Mouse (Mus musculus): ENCODE results near the gene Hist2h2aa2.
A peak's percentile ranks its signal among the peaks of the same experiment; 100 is the strongest.
"Not testable (repeated sequence)": the region's sequence is repeated elsewhere in the genome, so short reads cannot be mapped to it uniquely, and the experiment has no call there.

The Hist2h2aa2 gene

DNA sequence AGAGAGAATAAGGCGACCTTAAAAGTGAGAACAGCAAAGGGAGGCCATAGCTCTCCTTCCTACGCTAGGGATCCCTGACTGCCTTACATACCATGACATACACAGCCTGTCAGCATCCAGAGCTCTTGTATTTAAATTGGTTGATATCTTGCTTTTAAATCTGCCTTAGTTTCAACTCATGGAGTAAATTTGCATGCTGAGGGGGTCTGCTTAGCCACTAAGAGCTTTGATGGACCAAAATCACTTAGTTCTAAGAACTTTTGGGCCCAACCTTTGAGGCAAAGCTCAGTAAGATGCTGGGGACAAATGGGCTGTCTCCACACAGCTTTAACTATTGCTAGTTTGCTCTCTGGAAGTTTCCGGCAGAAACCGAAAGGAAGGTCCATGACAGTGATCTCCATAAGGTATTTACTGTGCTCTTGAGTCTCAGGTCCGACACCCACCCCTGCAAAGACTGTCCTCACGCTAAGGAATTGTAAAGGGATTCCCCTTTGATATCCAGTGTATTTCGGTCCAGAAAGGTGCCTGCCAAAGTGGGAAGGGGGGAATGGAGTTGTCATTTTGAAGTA lies 2.7 kb downstream of the Hist2h2aa2 start:
- DNase-seq (ENCODE audit: extremely low spot score, low spot score): peak; percentile 59

DNA sequence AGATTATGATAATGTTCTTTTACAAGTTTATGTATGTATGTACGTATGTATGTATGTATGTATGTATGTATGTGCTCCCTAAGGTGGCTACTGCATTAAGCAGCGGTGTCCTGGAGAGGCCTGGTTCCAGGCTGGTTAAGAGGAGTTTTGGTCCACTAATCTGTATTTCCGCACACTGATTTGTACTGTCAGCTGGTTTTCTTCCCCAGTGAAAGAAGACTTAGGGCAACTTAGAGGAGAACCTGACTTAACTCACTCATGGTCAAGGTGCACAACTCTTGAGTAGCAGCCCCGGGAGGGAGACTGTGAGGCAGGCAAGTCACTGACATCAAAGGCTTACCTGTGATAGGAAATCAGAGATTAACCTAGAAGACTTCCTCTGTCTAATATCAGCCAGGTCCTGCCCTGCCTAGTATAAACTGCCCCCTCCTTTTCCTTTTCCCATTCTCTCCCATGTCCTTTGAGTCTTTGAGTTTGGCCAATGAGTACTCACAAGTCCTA lies 3.2 kb downstream of the Hist2h2aa2 start:
- no peak for DNase-seq (ENCODE audit: extremely low spot score, low spot score)

DNA sequence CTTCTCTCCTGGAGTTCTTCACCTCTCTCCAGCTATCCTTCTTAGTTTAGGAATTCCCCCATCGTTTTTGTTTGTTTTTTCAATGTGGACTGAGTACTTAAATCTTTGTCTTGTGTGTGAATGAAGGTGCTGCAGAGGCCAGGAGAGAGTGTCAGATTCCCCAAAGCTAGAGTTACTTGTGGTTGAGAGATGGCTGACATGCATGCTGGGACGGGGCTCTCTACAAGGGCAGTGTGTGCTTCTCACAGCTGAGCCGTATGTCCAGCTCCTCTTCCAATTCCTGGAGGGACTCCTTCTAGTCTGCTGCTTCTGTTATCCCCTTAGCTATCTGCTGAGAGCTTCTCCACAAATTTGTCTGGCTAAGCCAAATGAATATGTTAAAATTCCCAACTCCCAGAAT lies 4.2 kb downstream of the Hist2h2aa2 start:
- DNase-seq (ENCODE audit: extremely low spot score, low spot score): no peak

DNA sequence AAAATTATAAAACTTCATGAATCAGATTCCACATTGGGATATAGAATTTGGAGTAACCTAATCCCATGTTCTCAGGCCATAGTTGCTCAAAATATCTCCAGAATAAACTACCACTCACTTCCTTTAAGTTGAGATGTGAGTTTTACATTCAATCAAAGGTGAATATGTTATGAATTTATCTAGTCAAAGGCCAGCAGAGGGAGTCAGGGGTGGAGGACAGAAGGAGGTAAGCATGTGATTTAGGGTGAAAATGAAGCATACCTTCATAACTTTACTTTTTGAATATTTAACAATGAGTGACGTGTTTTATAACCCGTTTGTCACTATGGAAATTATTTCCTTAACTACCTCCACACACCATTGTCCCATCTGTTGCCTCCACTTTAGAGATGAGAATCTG lies 5.2 kb downstream of the Hist2h2aa2 start:
- no peak for DNase-seq (ENCODE audit: extremely low spot score, low spot score)

DNA sequence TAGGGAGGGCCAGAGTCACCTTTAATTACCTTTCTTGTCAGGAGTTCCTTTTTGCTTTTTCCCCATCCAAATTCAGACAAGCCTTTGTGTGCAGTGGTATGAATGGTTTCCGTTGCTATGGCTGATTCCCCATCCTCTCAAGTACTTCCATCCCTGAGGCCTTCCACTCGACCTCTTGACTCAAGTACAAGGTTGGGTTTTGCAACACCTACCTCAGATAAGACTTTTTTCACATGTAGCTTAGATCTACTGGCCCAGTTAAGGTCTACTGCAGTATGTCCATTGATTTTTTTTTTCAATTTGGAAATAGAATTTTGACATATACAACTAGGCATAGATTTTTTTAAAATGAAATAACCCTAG lies 8.3 kb downstream of the Hist2h2aa2 start:
- DNase-seq (ENCODE audit: extremely low spot score, low spot score): no peak

DNA sequence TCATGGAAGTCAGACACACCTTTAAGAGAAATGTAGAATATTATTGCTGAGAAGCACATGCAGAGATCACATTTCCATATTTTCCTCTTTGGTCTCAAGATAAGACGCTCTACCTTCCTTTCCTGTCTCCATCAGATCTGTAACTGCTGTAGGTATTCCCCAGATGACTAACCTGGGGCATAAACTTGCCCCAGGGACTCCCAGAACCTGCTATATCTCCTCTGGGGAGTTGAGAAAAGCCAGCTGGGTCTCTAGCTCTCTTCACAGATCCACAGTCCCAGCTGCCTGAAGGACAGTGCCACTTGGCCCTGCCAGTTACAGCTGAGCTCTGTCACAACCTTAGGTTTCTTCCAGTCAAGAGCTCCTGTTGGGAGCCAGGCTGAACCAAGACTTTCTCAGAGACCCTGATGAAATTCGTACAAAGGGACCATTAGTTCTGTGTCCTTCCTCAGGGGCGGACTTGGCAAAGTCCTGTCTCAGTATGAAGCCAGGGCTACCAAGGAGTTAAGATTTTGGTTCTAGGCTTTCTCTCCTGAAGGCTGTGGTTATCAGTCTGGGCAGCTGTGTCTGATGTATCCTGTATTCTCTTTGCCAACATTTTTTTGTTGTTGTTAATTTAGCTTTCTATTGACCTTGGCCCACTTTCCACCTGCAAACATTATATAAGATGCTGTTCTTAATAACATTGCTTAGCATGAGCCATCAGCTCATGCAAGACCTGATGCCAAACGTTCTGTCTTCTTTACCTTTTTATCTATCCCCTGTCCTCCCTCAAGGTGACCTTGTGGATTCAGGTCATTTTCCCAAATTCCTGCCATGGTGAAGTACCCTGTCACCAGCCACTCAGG lies 8.9 kb downstream of the Hist2h2aa2 start:
- DNase-seq (ENCODE audit: extremely low spot score, low spot score): no peak

DNA sequence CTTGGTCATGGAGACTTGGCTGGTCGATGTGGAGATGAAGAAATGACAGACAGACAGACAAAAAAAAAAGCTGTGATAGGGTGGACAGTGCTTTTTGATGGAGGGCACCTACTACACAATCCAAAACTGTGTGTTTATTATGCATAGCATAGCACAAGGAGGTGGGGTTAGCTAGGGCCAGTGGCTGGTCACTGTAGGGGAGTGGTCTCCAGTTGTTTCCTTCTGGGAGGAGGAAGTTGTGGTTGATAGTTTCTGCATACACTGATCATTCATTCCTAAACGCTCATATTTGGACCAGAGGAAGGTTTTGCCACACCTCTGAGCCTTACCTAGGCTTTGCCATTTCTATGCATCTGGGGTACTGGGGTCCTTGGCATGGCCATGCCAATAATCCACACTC lies 9.7 kb downstream of the Hist2h2aa2 start:
- DNase-seq (ENCODE audit: extremely low spot score, low spot score): no peak

DNA sequence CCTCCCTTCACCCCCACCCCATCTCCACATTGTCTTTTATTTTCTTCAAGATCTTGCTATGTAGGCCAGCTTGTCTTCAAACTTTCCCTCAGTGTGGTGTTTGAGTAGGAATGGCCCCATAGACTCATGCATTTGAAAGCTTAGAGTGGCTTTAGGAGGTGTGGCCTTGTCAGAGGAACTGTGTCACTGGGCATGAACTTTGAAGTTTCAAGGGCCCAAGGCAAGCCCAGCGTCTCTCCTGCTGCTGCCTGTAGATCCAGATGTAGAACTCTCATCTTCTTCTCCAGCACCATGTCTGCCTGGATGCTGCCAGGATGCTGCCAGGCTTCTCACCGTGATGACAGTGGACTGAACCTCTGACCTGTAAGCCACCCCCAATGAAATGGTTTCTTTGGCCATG lies 11.2 kb downstream of the Hist2h2aa2 start:
- DNase-seq (ENCODE audit: extremely low spot score, low spot score): no peak

DNA sequence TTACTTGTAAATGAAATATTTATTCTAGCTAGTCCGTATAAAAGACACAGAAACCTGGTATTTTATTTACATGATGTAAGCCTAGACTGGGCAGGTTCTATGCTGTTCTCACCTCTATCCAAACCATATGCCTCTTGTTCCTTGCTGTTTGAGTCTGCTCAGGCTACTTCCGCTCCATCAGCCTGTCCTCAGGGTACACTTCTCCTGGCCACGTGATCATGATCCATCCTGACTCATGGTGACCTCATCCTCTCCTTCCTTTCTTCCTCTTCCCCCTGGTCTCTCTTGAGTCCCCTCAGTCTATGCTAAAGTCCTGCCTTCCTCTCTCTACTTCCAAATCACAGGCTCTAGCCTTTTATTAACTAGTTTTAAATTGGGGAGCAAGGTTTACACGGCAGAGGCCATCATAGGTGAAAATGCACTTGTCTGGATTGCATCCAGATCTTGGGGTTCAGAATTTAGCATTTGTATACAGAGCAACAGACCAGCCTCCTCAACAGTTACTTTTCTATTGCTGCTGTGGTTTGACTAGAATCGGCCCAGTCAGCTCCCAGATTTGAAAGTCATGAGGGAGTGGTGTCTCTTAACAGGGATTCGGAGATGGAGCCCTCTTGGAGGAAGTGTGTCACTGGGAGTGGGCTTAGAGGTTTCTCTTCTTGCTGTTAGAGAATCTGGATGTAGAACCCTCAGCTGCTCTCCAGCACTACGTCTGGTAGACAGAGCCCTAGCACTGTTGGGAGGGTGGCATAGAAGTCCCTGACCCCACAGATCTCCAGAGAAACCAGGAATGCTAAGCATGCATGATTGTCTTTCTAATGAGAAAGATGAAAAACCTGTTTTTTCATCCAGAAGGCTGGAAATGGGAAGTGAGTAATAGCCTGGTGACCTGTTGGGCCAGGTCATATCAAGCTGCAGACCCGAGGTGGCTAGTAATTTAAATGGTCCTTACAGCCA lies 13.1 kb downstream of the Hist2h2aa2 start:
- no peak for DNase-seq (ENCODE audit: extremely low spot score, low spot score)

DNA sequence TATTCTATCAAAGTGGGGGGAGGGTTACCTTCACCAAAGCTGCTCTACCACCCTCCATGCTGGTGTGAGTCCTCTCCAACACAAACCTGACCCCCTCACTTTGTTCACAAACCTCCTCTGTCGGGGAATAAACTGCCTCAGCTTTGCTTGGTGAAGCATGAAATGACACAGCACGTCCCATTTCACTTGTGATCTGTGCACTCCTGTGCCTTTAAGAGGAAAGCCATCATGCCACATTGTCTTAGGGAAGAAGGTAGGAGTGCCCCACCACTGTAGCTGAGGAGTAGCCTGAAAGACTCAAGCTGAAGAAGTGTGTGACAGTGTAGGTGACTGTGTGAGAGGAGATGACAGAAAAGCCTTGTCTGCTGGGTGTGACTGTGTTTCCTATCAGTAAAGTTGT lies 14.7 kb downstream of the Hist2h2aa2 start:
- DNase-seq (ENCODE audit: extremely low spot score, low spot score): no peak

DNA sequence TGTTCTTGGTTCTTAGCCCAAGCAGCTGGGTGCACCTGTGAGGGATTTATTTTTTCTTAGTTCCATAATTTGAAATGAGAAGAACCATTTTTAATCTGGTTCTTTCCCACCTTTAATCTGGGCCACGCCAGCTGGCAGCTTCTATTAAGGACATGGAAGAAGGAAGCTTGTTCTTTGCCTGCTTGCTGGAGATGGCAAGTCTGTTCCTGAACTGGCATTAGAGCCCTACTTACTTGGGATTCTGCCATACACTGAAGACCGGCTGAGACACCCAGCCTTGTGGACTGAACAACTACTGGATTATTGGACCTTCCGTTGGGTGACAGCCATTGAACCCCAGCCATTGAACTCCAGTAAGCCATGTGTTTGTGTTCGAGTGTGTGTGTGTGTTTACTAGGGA lies 17.3 kb downstream of the Hist2h2aa2 start:
- DNase-seq (ENCODE audit: extremely low spot score, low spot score): no peak

DNA sequence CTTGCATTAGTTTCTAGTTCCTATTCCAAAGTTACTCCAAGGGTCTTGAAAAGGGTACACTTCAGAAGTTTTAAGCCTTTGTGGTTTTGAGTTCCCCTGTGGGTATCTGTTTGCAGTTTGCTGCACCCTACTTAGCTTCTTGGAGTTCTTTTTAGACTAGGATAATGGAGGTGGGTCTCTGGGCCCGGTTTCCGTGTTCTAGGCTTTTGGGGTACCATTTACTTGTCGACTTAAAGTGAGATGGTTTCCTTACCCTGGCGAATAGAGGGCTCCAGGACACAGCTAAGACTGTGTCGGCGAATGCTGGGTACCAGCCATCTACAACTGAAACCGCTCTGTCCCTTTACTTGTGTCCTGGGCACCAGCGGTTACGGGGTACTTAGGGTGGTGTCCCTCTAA lies 18.4 kb downstream of the Hist2h2aa2 start:
- no peak for DNase-seq (ENCODE audit: extremely low spot score, low spot score)

DNA sequence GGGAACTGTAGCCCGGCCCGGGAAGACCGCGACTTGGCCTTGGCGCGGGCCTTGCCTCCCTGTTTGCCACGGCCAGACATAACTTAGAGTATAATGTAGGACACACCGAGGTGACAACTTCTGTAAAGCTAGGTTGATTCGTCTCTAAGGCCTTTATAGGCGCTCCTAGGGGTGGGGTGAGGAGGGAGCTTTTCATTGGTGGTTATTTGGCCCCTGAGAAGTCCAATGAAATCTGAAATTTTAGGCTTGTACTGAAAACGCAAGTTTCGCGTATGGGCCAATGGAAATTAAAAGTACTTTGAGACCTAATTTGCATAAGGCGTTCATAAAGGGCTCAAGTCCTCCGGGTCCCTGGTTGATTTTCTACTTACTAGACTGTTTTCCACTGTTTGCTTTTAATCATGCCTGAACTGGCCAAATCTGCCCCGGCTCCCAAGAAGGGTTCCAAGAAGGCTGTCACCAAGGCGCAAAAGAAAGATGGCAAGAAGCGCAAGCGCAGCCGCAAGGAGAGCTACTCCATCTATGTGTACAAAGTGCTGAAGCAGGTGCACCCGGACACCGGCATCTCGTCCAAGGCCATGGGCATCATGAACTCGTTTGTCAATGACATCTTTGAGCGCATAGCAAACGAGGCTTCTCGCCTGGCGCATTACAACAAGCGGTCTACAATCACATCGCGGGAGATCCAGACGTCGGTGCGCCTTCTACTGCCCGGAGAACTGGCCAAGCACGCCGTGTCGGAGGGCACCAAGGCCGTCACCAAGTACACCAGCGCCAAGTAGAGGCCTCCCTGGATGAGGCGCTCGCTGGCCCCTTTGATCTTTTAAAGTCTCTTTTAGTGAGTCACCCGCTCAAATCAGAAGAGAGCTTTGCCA lies 19.1 kb downstream of the Hist2h2aa2 start, which contains the start of the genes Hist2h2ac and Hist2h2be:
Gene Hist2h2ac, minus strand, starts transcription at position 116 of the 875 bp plus-strand sequence.
Gene Hist2h2be, plus strand, starts transcription at position 355 of the 875 bp plus-strand sequence.
- DNase-seq (ENCODE audit: extremely low spot score, low spot score): peak; percentile 80

DNA sequence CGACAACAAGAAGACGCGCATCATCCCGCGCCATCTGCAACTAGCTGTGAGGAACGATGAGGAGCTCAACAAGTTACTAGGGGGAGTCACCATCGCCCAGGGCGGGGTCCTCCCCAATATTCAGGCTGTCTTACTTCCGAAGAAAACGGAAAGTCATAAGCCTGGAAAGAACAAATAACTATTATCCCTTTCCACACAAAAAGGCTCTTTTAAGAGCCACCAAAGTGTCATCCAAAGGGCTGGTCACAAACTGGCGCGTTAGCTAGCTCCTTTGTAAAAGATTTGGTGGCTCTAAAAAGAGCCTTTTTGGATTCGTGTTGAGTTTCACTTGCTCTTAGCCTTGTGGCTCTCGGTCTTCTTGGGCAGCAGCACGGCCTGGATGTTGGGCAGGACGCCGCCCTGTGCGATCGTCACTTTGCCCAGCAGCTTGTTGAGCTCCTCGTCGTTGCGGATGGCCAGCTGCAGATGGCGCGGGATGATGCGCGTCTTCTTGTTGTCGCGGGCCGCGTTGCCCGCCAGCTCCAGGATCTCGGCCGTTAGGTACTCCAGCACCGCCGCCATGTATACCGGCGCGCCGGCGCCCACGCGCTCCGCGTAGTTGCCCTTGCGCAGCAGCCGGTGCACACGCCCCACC lies 19.8 kb downstream of the Hist2h2aa2 start:
- DNase-seq (ENCODE audit: extremely low spot score, low spot score): not testable (repeated sequence)

DNA sequence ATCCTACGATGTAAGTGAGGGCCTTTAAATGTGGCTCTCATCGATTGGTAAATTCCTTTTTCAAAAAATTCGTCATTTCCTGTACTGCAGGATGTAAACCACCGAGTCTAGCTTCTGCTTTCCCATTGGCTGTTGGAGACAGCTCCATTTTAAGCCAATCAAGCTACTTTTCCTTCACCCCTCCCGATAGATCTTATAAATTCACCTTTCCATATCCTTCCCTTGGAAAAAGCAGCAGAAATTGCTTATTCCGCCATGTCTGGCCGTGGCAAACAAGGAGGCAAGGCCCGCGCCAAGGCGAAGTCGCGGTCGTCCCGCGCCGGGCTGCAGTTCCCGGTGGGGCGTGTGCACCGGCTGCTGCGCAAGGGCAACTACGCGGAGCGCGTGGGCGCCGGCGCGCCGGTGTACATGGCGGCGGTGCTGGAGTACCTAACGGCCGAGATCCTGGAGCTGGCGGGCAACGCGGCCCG lies 20.4 kb downstream of the Hist2h2aa2 start, which contains the start of the genes Bola1 and Hist2h2ab:
Gene Bola1, minus strand, starts transcription at position 49 of the 470 bp plus-strand sequence.
Gene Hist2h2ab, plus strand, starts transcription at position 205 of the 470 bp plus-strand sequence.
- peak; percentile 82 for DNase-seq (ENCODE audit: extremely low spot score, low spot score)

DNA sequence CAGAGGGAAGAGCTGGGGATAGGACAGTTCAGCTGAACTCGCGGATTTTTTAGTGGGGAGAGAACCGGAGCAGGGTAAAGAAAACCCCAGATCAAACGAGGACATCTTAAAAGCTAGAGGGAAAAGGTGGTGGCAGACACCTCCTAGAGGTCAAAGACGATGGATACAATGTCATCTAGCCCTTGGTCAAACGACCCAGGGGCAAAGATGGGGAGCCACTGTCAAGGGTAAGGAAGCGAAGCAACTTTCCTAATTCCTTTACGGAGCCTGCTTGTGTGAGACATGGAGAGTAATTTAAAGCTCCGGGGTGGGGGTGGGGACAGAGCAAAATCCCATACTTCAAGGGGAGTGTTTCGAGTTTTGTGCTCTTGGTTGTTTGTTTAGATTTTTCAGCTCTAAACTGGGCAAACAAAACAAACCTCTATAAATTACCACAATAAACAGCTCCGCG lies 20.9 kb downstream of the Hist2h2aa2 start:
- peak; percentile 61 for DNase-seq (ENCODE audit: extremely low spot score, low spot score)

DNA sequence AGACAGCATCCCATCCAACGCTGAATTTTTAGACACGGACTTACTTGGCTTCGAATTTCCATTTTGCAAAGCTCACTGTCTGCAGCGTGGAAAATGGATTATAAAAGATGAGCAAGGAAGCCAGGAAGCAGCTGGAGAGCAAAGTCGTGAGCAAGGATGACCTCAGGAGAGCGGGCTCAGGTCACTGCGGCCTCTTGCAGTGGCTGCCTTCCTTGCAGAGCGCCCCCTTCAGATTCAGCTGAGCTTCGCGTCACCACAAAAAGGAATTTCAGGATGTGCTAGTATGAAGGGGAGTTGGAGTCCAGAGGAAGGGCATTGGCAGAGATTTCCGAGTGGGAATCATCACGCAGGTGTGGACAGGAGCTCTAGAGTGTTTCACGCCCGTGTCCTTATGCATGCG lies 30.8 kb downstream of the Hist2h2aa2 start:
- peak; percentile 24 for DNase-seq (ENCODE audit: extremely low spot score, low spot score)

DNA sequence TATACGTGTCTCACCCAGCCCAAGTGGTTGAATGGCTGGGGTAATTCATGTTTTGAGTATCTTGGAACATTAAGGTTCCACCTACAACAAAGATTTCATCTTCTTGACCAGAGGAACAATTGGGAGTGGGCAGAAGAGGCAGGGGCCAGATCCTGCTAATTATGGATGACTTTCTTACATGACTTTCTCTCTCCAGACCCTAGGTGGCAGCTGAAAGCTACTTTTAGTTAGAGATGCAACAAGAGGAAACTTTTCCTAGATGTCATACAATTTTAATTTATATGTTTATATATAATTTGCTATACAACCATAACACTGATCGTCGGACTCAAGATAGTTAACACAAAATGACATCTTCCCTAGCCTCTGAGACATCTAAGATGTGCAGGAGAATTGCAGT lies 32.3 kb downstream of the Hist2h2aa2 start:
- DNase-seq (ENCODE audit: extremely low spot score, low spot score): no peak

DNA sequence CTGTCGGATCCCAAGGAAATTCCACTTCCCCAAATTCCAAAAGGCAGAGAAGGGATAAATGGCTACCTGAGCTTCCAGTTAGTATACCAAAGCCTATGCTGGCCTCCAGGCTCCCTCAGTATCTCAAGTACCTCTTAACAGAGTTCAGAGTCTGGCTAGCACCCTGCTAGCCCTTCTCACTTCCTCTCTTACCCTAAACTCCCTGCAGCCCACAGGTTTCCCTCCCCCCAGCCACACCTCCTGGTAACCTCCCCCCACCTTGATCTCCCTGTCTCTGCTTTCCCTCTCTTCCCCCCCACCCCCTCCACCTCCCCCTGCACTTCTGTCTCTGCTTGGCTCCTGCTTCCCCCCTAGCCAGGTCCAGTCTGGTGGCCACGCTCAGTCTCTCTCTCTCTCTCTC lies 40.3 kb downstream of the Hist2h2aa2 start:
- DNase-seq (ENCODE audit: extremely low spot score, low spot score): no peak

Data from neural tube, embryonic 10.5 days (tissue).